Mouse (Mus musculus) liver, embryonic 14.5 days (tissue): Measurements from ENCODE around the gene Lasp1. TPM values are rescaled to one million over a fixed set of nuclear protein-coding genes. Genes with fewer than 3 reads are reported as not detected.
A peak's percentile ranks its signal among the peaks of the same experiment; 100 is the strongest.

ENCODE experiments used
- ATAC-seq: fragments of 200-750 bp; cut with Nextera tagmentation; 2 replicates; pipeline ENCODE4 v1.8.0; 2017; ENCODE audit warnings: moderate number of reproducible peaks, mild to moderate bottlenecking, moderate library complexity; ENCODE audit not compliant: insufficient read depth
- DNase-seq, 3 experiments: peaks; one replicate each; pipeline ENCODE4 v3.0.0-alpha.2; 2012 to 2013; ENCODE audit warnings: low read depth in 3 of 3, low spot score in 3 of 3
- H3K27ac ChIP-seq: fragments of 300-500 bp; sonication (generic); 2 replicates; pipeline ENCODE4 v1.5.1; 2014; ENCODE audit warnings: moderate library complexity, mild to moderate bottlenecking, control low read depth, inconsistent platforms
- H3K27me3 ChIP-seq: fragments of 300-500 bp; sonication (generic); 2 replicates; pipeline ENCODE4 v1.6.1; 2014; ENCODE audit warnings: mild to moderate bottlenecking, low read length, moderate library complexity; ENCODE audit not compliant: control insufficient read depth, insufficient read depth
- H3K36me3 ChIP-seq: fragments of 300-500 bp; sonication (generic); replicated peaks from 2 replicates; pipeline ENCODE4 v1.6.1; 2014; ENCODE audit warnings: low read depth; ENCODE audit not compliant: control insufficient read depth, insufficient read depth
- H3K4me1 ChIP-seq, 2 experiments: fragments of 200-500 bp in 1 of 2; fragments of 300-500 bp in 1 of 2; sonication (generic) in 1 of 2; replicated peaks; 2 replicates each; pipeline ENCODE4 v1.6.1; 2012 to 2014; ENCODE audit warnings: antibody characterized with exemption in 1 of 2, inconsistent platforms in 1 of 2, low read length in 1 of 2; ENCODE audit not compliant: control insufficient read depth in 2 of 2, insufficient read depth in 2 of 2
- H3K4me2 ChIP-seq: fragments of 300-500 bp; sonication (generic); 2 replicates; pipeline ENCODE4 v1.6.1; 2014; ENCODE audit warnings: low read depth, mild to moderate bottlenecking, control low read depth, moderate library complexity
- H3K4me3 ChIP-seq, 2 experiments: fragments of 200-500 bp in 1 of 2; fragments of 300-500 bp in 1 of 2; sonication (generic) in 1 of 2; 2 replicates each; pipeline ENCODE4 v1.5.1; 2012 to 2014; ENCODE audit warnings: low read depth in 2 of 2, low read length in 2 of 2, mild to moderate bottlenecking in 2 of 2, control low read depth in 1 of 2, inconsistent platforms in 1 of 2, moderate library complexity in 1 of 2; ENCODE audit not compliant: insufficient read depth in 1 of 2
- H3K9ac ChIP-seq: fragments of 300-500 bp; sonication (generic); replicated peaks from 2 replicates; pipeline ENCODE4 v1.6.1; 2014; ENCODE audit warnings: mild to moderate bottlenecking, control low read depth, moderate library complexity
- H3K9me3 ChIP-seq: fragments of 300-500 bp; sonication (generic); 2 replicates; pipeline ENCODE4 v1.6.1; 2016; ENCODE audit warnings: low read length, mixed read lengths; ENCODE audit not compliant: control insufficient read depth
- CTCF ChIP-seq: IDR thresholded peaks from 2 replicates; pipeline ENCODE4 v1.5.1; 2016; ENCODE audit warnings: antibody characterized with exemption, low read depth, control low read depth
- EP300 ChIP-seq: IDR thresholded peaks from 2 replicates; pipeline ENCODE4 v1.6.1; 2016; ENCODE audit warnings: antibody characterized with exemption, low read depth
- WGBS: fragments of 180-500 bp; shearing (Covaris S2); extraction: QIAGEN DNeasy Blood & Tissue Kit; methylation state at CpG from one replicate; pipeline ENCODE4 v1.1.7; 2014; ENCODE audit not compliant: insufficient replicate concordance; 5-methylcytosine and 5-hydroxymethylcytosine counted together
- polyA plus RNA-seq, 2 experiments: library from polyadenylated mRNA; depleted of rRNA in 1 of 2; stranded (reverse) in 1 of 2; unstranded in 1 of 2; fragments of >200 nt; fragmentation: Nextera tagmentation in 1 of 2; extraction: Ambion mirVana in 1 of 2; gene quantifications; 2 replicates each; pipeline versions ENCODE4 v1.2.1 to v1.2.3; 2012 to 2014

The Lasp1 gene
- polyA plus RNA-seq, 2 experiments, result 15.5 to 19.1 TPM

GRCm38 (mm10) chr11:97793165-97793564 is 5.6 kb upstream of the Lasp1 start:
- H3K27ac ChIP-seq, result no peak overlapping the region
- H3K4me3 ChIP-seq, result no peak overlapping the region
- H3K4me1 ChIP-seq, result peaks cover 0 to 4% of the 10 kb centered on the region in 2 experiments; a peak in 2 of 4 replicates
- H3K36me3 ChIP-seq, result no peaks in the 10 kb centered on the region
- peak; percentile 73 for TF ChIP-seq CTCF
- no peak for TF ChIP-seq EP300
- no peaks in the 10 kb centered on the region; the same call in 1 of the 2 replicates for H3K27me3 ChIP-seq
- no peak for DNase-seq
- no peaks in the 10 kb centered on the region for H3K9me3 ChIP-seq
- no peak overlapping the region for H3K4me2 ChIP-seq
- no peak for ATAC-seq
- 3% methylated on average over 2 of the region's 2 CpGs for WGBS
- no peak overlapping the region for H3K9ac ChIP-seq

- H3K4me2 ChIP-seq, result no peak overlapping the region
- H3K27ac ChIP-seq, result no peak overlapping the region
- H3K4me3 ChIP-seq, result no peak overlapping the region
- H3K4me1 ChIP-seq, result peaks cover 0 to 21% of the 10 kb centered on the region in 2 experiments; a peak in 3 of 4 replicates
- DNase-seq, result no peak
- no peak overlapping the region for H3K9ac ChIP-seq
- no peaks in the 10 kb centered on the region; the same call in 1 of the 2 replicates for H3K27me3 ChIP-seq
- H3K36me3 ChIP-seq, result no peaks in the 10 kb centered on the region
- ATAC-seq, result no peak
- 1% methylated on average over 6 of the region's 6 CpGs for WGBS
- TF ChIP-seq EP300 (no peak), CTCF (no peak)
- H3K9me3 ChIP-seq, result no peaks in the 10 kb centered on the region
Measured at GRCm38 (mm10) chr11:97796910-97797309, 1.9 kb upstream of the Lasp1 start.

GRCm38 (mm10) chr11:97797369-97798082 is 1.3 kb upstream of the Lasp1 start:
- H3K4me3 ChIP-seq, result no peak overlapping the region
- ATAC-seq (no peak), DNase-seq (no peak)
- 51% methylated on average over 15 of the region's 15 CpGs for WGBS
- no peaks in the 10 kb centered on the region for H3K9me3 ChIP-seq
- peaks cover 0 to 26% of the 10 kb centered on the region in 2 experiments; a peak in 3 of 4 replicates for H3K4me1 ChIP-seq
- H3K36me3 ChIP-seq, result no peaks in the 10 kb centered on the region
- no peaks in the 10 kb centered on the region; the same call in 1 of the 2 replicates for H3K27me3 ChIP-seq
- no peak for TF ChIP-seq CTCF
- TF ChIP-seq EP300, result no peak
- no peak overlapping the region for H3K9ac ChIP-seq
- H3K4me2 ChIP-seq, result peak overlapping the region; percentile 81; the same call in 1 of the 2 replicates
- H3K27ac ChIP-seq, result no peak overlapping the region

- no peak for DNase-seq
- Histone ChIP-seq H3K4me3 (no peak overlapping the region), H3K36me3 (no peaks in the 10 kb centered on the region), H3K9me3 (no peaks in the 10 kb centered on the region), H3K27me3 (no peaks in the 10 kb centered on the region; the same call in 1 of the 2 replicates), H3K4me1 (peaks cover 0 to 26% of the 10 kb centered on the region in 2 experiments; a peak in 3 of 4 replicates), H3K9ac (no peak overlapping the region), H3K27ac (no peak overlapping the region), H3K4me2 (peak overlapping the region; percentile 81)
- TF ChIP-seq EP300, result no peak
- no peak for TF ChIP-seq CTCF
- ATAC-seq, result no peak
- 51% methylated on average over 8 of the region's 8 CpGs for WGBS
Measured at GRCm38 (mm10) chr11:97798083-97798435, 741 bp upstream of the Lasp1 start.

- H3K9me3 ChIP-seq, result no peaks in the 10 kb centered on the region
- H3K4me1 ChIP-seq, result peaks cover 0 to 28% of the 10 kb centered on the region in 2 experiments; a peak in 3 of 4 replicates
- H3K36me3 ChIP-seq, result no peaks in the 10 kb centered on the region
- no peaks in the 10 kb centered on the region; the same call in 1 of the 2 replicates for H3K27me3 ChIP-seq
- peak overlapping the region; percentile 46 for H3K27ac ChIP-seq
- no peak for TF ChIP-seq EP300
- no peak for TF ChIP-seq CTCF
- DNase-seq (peak in 1 of 3 experiments; percentile 50), ATAC-seq (peak; percentile 75)
- H3K9ac ChIP-seq, result peak overlapping the region; percentile 58
- WGBS, result under 1% methylated on average over 70 of the region's 71 CpGs
- H3K4me3 ChIP-seq, result peak overlapping the region; percentile 65 to 72
- peak overlapping the region; percentile 81 for H3K4me2 ChIP-seq
Measured at GRCm38 (mm10) chr11:97799146-97799993, 570 bp downstream of the Lasp1 start.
